Mouse (Mus musculus): ENCODE data around the gene Mapk10. TPM values are rescaled to one million over a fixed set of nuclear protein-coding genes. Genes with fewer than 3 reads are reported as not detected.

Gene Mapk10
- total RNA-seq, 1 experiment from 2014 or later = not detected

DNA sequence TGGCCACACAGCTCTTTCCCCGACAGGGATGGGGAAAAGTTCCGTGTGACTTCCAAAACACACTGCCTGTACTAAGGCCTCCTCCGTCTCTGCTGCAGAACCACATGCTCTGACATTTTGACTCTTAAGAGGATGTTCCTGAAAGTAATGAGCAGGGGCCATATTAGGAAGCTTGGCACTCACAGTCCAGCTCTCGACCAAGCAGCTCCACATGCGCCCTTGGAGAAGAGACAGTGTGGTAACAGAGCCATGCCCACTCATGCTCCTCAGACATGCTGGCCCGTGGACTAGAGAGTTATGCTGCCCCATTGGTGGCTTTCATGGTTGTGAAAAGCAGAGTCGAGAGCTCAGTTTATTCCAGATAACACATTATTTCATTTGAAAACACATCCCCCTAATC, 35.1 kb downstream of the Mapk10 start:
- no peak for ATAC-seq (replicated peaks in 1 of 2; ENCODE audit: insufficient read depth in 1 of 2, low FRiP score in 2 of 2, low TSS enrichment in 1 of 2, low read depth in 1 of 2, poor library complexity in 2 of 2, severe bottlenecking in 2 of 2)

DNA sequence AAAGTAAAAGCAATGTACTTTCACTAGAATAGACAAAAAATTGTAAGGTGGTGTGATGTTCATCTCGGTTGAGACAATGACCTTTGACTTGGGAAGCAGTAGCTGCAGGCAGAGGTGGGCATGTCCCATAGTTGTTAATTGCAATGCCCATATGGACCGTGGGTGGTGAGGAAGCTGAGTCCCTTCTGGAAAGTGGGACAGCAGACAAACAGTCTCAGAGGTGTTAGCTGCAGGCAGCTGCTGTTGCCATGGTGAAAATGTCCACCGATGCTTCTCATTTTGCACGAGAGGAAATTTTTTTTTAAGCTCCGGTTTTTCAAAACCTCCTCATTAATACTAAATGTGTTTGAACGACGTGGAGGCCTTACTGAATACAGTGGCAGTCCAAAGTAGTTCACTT, 36.5 kb downstream of the Mapk10 start:
- ATAC-seq (replicated peaks in 1 of 2; ENCODE audit: insufficient read depth in 1 of 2, low FRiP score in 2 of 2, low TSS enrichment in 1 of 2, low read depth in 1 of 2, poor library complexity in 2 of 2, severe bottlenecking in 2 of 2) = no peak

DNA sequence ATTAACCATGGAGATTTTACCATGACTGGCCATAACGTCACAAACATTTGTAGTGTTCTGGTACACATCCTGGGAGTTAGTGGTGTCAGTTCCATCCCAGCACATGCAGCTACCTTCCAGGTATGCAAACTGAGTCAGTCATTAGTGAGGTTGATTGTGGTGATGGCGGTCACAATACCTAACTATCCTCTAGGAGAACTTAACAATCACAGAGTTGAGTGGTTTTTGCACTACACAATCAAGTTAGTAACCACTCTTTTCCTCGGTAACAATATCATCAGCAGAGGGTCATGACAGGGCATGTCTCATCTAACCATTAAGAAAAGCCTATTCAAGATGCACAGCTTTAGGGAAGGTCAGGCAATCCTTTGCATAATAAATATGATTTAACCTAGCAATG, 39.9 kb downstream of the Mapk10 start:
- ATAC-seq (replicated peaks in 1 of 2; ENCODE audit: insufficient read depth in 1 of 2, low FRiP score in 2 of 2, low TSS enrichment in 1 of 2, low read depth in 1 of 2, poor library complexity in 2 of 2, severe bottlenecking in 2 of 2) = no peak

GRCm38 (mm10) chr5:103167371-103167770, 43.8 kb downstream of the Mapk10 start:
- no peak for ATAC-seq (replicated peaks in 1 of 2; ENCODE audit: insufficient read depth in 1 of 2, low FRiP score in 2 of 2, low TSS enrichment in 1 of 2, low read depth in 1 of 2, poor library complexity in 2 of 2, severe bottlenecking in 2 of 2)

GRCm38 (mm10) chr5:103166755-103167154, 44.4 kb downstream of the Mapk10 start:
- no peak for ATAC-seq (replicated peaks in 1 of 2; ENCODE audit: insufficient read depth in 1 of 2, low FRiP score in 2 of 2, low TSS enrichment in 1 of 2, low read depth in 1 of 2, poor library complexity in 2 of 2, severe bottlenecking in 2 of 2)

DNA sequence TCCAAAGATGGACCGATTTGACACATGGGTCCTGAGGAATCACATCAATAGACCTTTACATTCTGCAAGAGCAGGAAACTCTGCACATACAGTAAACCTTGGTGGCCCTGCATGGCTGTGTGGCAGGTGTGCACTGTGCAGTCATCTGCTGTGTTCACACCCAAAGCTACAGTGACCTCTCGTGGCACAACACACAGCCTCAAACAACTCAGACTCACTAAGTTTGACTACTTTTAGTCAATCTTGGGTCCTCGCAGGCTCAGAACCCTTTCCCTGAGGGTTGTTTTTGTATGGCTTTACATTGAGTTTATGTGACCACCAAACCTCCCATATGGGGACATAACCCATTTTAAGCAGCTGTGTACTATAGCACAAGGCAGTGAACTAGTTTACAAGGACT, 47.1 kb downstream of the Mapk10 start:
- no peak for ATAC-seq (replicated peaks in 1 of 2; ENCODE audit: insufficient read depth in 1 of 2, low FRiP score in 2 of 2, low TSS enrichment in 1 of 2, low read depth in 1 of 2, poor library complexity in 2 of 2, severe bottlenecking in 2 of 2)

- ATAC-seq (replicated peaks in 1 of 2; ENCODE audit: insufficient read depth in 1 of 2, low FRiP score in 2 of 2, low TSS enrichment in 1 of 2, low read depth in 1 of 2, poor library complexity in 2 of 2, severe bottlenecking in 2 of 2) = no peak
These were observed 49.6 kb downstream of the Mapk10 start for GRCm38 (mm10) chr5:103161574-103161973.

GRCm38 (mm10) chr5:103161196-103161540, 50.0 kb downstream of the Mapk10 start:
- no peak for ATAC-seq (replicated peaks in 1 of 2; ENCODE audit: insufficient read depth in 1 of 2, low FRiP score in 2 of 2, low TSS enrichment in 1 of 2, low read depth in 1 of 2, poor library complexity in 2 of 2, severe bottlenecking in 2 of 2)

GRCm38 (mm10) chr5:103160314-103161195, 50.6 kb downstream of the Mapk10 start:
- ATAC-seq (replicated peaks in 1 of 2; ENCODE audit: insufficient read depth in 1 of 2, low FRiP score in 2 of 2, low TSS enrichment in 1 of 2, low read depth in 1 of 2, poor library complexity in 2 of 2, severe bottlenecking in 2 of 2) = no peak

DNA sequence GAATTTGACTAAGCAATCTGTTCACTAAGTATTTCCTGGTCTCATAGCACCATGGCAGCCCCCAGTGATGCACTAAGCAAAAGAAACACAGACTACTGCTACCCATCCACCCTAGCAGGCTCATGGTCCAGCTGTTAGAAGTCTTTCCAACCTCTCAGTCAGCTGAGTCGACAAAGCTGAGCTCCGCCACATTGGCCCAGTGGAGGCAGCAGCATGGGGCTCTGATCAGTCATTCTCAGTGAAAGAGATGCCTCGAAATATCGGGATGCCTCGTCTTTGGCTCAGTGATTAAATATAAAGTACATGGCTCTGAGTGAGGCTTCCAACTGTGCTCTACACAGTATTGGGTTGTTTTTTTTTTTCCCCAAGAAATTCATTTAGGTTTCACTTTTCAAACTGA, 70.2 kb downstream of the Mapk10 start:
- ATAC-seq (replicated peaks in 1 of 2; ENCODE audit: insufficient read depth in 1 of 2, low FRiP score in 2 of 2, low TSS enrichment in 1 of 2, low read depth in 1 of 2, poor library complexity in 2 of 2, severe bottlenecking in 2 of 2) = no peak

- ATAC-seq (replicated peaks in 1 of 2; ENCODE audit: insufficient read depth in 1 of 2, low FRiP score in 2 of 2, low TSS enrichment in 1 of 2, low read depth in 1 of 2, poor library complexity in 2 of 2, severe bottlenecking in 2 of 2) = no peak
These were observed 76.3 kb downstream of the Mapk10 start for GRCm38 (mm10) chr5:103134839-103135238.

GRCm38 (mm10) chr5:103133626-103134025, 77.5 kb downstream of the Mapk10 start:
- ATAC-seq (replicated peaks in 1 of 2; ENCODE audit: insufficient read depth in 1 of 2, low FRiP score in 2 of 2, low TSS enrichment in 1 of 2, low read depth in 1 of 2, poor library complexity in 2 of 2, severe bottlenecking in 2 of 2) = no peak

- no peak for ATAC-seq (replicated peaks in 1 of 2; ENCODE audit: insufficient read depth in 1 of 2, low FRiP score in 2 of 2, low TSS enrichment in 1 of 2, low read depth in 1 of 2, poor library complexity in 2 of 2, severe bottlenecking in 2 of 2)
These were observed 78.3 kb downstream of the Mapk10 start for GRCm38 (mm10) chr5:103132814-103133213.

- no peak for ATAC-seq (replicated peaks in 1 of 2; ENCODE audit: insufficient read depth in 1 of 2, low FRiP score in 2 of 2, low TSS enrichment in 1 of 2, low read depth in 1 of 2, poor library complexity in 2 of 2, severe bottlenecking in 2 of 2)
These were observed 91.5 kb downstream of the Mapk10 start for GRCm38 (mm10) chr5:103119618-103120017.

DNA sequence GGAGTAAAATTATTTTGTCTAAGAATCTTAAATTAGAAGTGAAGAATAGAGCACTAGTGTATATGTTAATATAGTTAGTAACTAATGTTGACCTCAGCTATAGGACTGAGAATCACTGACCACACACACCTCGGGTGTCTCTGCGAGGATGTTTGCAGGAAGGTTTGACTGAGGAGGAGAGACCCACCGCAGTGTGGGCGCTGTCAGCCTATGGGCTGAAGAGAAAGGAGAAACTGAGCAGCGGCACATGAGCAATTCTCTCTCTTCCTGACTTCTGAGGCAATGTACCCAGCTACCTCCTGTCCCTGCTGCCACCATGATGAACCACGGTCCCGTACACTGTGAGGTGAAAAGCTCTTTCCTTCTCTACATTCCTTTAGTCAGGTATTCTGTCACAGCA, 95.6 kb downstream of the Mapk10 start:
- no peak for ATAC-seq (replicated peaks in 1 of 2; ENCODE audit: insufficient read depth in 1 of 2, low FRiP score in 2 of 2, low TSS enrichment in 1 of 2, low read depth in 1 of 2, poor library complexity in 2 of 2, severe bottlenecking in 2 of 2)

- ATAC-seq (replicated peaks in 1 of 2; ENCODE audit: insufficient read depth in 1 of 2, low FRiP score in 2 of 2, low TSS enrichment in 1 of 2, low read depth in 1 of 2, poor library complexity in 2 of 2, severe bottlenecking in 2 of 2) = no peak
These were observed 98.7 kb downstream of the Mapk10 start for GRCm38 (mm10) chr5:103112471-103112870.

GRCm38 (mm10) chr5:103109409-103109808, 101.7 kb downstream of the Mapk10 start:
- no peak for ATAC-seq (replicated peaks in 1 of 2; ENCODE audit: insufficient read depth in 1 of 2, low FRiP score in 2 of 2, low TSS enrichment in 1 of 2, low read depth in 1 of 2, poor library complexity in 2 of 2, severe bottlenecking in 2 of 2)

DNA sequence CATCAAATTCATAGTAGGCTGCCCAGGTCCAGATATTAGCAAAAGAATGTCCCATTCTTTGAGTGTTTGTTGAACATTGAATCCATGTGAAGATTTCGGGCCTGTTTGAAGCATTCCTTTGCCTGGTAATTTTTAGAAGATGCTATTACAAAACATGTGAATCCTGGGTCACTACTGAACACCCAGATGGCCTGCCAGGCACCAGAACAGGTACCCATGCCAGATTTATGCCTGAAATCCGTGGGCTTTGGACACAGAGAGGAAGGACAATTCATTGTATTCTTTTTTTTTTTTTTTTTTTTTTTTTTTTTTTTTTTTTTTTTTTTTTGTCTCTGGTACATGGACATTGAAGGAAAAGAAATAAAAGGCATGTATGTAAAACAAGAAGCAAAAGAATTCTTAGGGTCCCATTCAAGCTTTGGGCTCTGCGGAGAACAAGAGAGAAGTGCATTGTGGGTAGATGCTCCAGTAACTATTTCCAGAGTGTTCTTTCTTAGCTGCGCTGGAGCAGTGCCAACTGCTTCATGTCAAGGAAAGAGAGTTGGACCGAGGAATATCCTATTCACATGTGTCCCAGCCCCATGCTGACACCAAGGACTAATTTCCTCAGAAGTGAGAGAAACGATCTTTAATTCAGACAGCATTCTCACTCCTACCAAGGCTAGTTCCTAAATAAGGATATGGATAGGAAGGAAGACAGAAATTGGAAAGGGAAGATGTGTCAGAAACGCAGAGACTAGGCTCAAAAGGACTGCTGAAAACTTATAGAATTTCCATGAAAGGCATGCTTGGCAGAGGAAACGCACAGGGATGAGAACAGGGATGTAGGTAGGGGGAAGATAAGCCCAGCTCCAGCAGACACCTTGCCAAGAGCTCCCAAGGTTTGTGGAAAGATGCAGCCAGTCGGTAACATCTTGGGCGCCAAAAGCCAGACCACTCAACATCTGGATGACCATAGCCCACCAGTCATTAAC, 105.4 kb downstream of the Mapk10 start:
- ATAC-seq (replicated peaks in 1 of 2; ENCODE audit: insufficient read depth in 1 of 2, low FRiP score in 2 of 2, low TSS enrichment in 1 of 2, low read depth in 1 of 2, poor library complexity in 2 of 2, severe bottlenecking in 2 of 2) = no peak
